Mouse (Mus musculus): ENCODE results near the gene Acot7.

DNA sequence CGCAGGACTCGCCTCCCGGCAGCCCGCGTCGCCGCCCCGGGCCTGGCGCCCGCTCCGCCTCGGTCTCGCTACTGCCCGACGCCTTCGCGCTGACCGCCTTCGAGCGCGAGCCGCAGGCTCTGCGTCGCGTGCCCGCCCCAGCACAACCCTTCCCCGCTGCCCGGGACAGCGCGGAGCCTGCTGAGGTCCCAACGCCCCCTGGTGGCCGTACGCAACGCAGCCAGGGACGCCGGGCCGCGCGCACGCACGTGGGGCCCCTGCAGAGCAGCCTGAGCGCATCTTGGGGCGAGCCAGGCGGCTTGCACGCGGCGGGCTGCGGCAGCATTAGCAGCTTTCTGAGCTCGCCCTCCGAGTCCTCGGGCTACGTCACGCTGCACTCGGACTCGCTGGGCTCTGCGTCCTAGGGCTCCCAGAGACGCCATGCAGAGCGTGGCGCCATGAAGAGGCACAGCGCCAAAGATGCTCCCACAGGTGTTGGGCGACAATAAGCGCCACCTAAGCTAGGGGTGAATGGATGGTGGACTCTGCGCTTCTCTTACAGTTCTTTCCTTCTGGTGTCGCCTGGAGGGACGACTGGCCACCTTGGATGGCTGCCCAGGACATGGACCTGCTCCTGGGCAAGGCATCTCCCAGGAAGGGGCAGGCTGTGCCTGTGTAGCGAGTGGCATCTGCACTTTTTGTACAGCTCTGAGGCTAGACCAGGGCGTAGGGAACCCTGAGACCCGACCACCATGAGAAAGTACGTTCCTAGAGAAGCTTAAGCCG, 105.4 kb downstream of the Acot7 start:
- TF ChIP-seq CTCF (IDR thresholded peaks at IDR 0.05; ENCODE audit: low read depth) = peak; percentile 91
- TF ChIP-seq EP300 (IDR thresholded peaks at IDR 0.05; ENCODE audit: low read depth) = no peak
